ENCODE assay signal across 7 mouse cellular contexts in the genomic region with DNA sequence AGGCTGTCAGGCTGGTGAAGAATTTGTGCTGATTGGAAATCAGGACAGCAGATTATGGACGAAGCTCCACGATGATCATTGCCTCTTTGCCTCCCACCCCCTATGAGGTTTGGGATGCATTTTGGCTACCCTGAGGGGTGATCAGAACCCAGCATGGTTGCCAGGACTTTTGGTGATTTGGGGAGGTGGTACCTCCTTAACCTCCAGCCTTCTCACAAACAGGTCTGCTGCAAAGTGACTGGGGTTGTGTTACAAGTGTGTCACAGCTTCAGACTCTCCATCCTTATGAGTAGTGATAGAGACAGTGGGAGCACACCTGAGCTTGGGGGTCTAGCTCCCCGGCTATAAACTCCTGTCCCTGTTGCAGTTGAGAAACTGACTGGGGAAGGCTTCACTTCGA. TPM values are rescaled to one million over a fixed set of nuclear protein-coding genes. Genes with fewer than 3 reads are reported as not detected.
A peak's percentile ranks its signal among the peaks of the same experiment; 100 is the strongest.
DNase-seq lines count a peak whose midpoint lies in the region; ATAC-seq and TF ChIP-seq lines count a peak whose summit lies in the region.

No protein-coding gene starts in this region.

- 74% methylated on average over 4 of the region's 4 CpGs for WGBS in thymus, adult 2 months
- WGBS in heart, embryonic 14.5 days, result 15% methylated on average over 4 of the region's 4 CpGs
- WGBS in liver, embryonic 13.5 days (ENCODE audit: insufficient replicate concordance), result 41% methylated on average over 4 of the region's 4 CpGs

- H3K4me2 ChIP-seq in heart, embryonic 14.5 days (ENCODE audit: low read length), result peak overlapping the region; percentile 99
- H3K4me2 ChIP-seq in liver, embryonic 13.5 days, result peak overlapping the region; percentile 87

- TF ChIP-seq CTCF in thymus, adult 2 months (IDR thresholded peaks at IDR 0.05; ENCODE audit: borderline replicate concordance, control insufficient read depth, extremely low read depth, insufficient read depth, low read length, poor library complexity), result no peak

- peaks cover 21% of the 10 kb centered on the region for H3K4me1 ChIP-seq in thymus, adult 2 months (replicated peaks; ENCODE audit: control insufficient read depth, insufficient read depth, low read length)
- peaks cover 53 to 58% of the 10 kb centered on the region in 2 experiments for H3K4me1 ChIP-seq in heart, embryonic 14.5 days (ENCODE audit: control insufficient read depth in 2 of 2, insufficient read depth in 2 of 2, low read length in 2 of 2)
- H3K4me1 ChIP-seq in liver, embryonic 13.5 days (replicated peaks), result peaks cover 84% of the 10 kb centered on the region

- peak overlapping the region; percentile 93 for H3K4me3 ChIP-seq in thymus, adult 2 months (ENCODE audit: control insufficient read depth, insufficient read depth, low read length)
- H3K4me3 ChIP-seq in heart, embryonic 14.5 days (ENCODE audit: control insufficient read depth in 1 of 2, insufficient read depth in 1 of 2, low read depth in 1 of 2, low read length in 2 of 2), result peak overlapping the region; percentile 78 to 92
- H3K4me3 ChIP-seq in liver, embryonic 13.5 days (replicated peaks), result peak overlapping the region; percentile 76

- no peak overlapping the region for H3K27ac ChIP-seq in thymus, adult 2 months (ENCODE audit: control insufficient read depth, insufficient read depth, low read length)
- H3K27ac ChIP-seq in heart, embryonic 14.5 days (replicated peaks in 1 of 2; ENCODE audit: control insufficient read depth in 1 of 2, insufficient read depth in 1 of 2, low read depth in 2 of 2, low read length in 2 of 2), result peak overlapping the region; percentile 82 to 97
- H3K27ac ChIP-seq in liver, embryonic 13.5 days, result peak overlapping the region; percentile 77; the same call in 1 of the 2 replicates

- H3K36me3 ChIP-seq in thymus, adult 2 months (ENCODE audit: control insufficient read depth, insufficient read depth, low read length), result no peaks in the 10 kb centered on the region
- no peaks in the 10 kb centered on the region for H3K36me3 ChIP-seq in heart, embryonic 14.5 days (ENCODE audit: control insufficient read depth, insufficient read depth, low read length)
- no peaks in the 10 kb centered on the region for H3K36me3 ChIP-seq in liver, embryonic 13.5 days

- H3K9ac ChIP-seq in heart, embryonic 14.5 days (ENCODE audit: low read length), result peak overlapping the region; percentile 99
- H3K9ac ChIP-seq in liver, embryonic 13.5 days, result peak overlapping the region; percentile 81

- peaks cover 5% of the 10 kb centered on the region; the same call in 1 of the 2 replicates for H3K27me3 ChIP-seq in thymus, adult 2 months (ENCODE audit: control insufficient read depth, insufficient read depth, low read length)
- no peaks in the 10 kb centered on the region for H3K27me3 ChIP-seq in heart, embryonic 14.5 days (ENCODE audit: control insufficient read depth, insufficient read depth, low read length)
- peaks cover 34% of the 10 kb centered on the region for H3K27me3 ChIP-seq in liver, embryonic 13.5 days

- DNase-seq in thymus, adult 2 months, result no peak
- DNase-seq in thymus, postnatal 25 days, result no peak
- no peak for DNase-seq in liver, embryonic 13.5 days
- DNase-seq in embryo, embryonic 10 days (ENCODE audit: low spot score), result no peak
- DNase-seq in cerebellum, adult 8-10 months, result no peak

- no peak for TF ChIP-seq POLR2A in thymus, adult 2 months (IDR thresholded peaks at IDR 0.05; ENCODE audit: control insufficient read depth, extremely low read depth, insufficient read depth, low read length, poor library complexity)

- H3K9me3 ChIP-seq in heart, embryonic 14.5 days (ENCODE audit: control insufficient read depth, low read length), result no peaks in the 10 kb centered on the region
- H3K9me3 ChIP-seq in liver, embryonic 13.5 days (replicated peaks), result no peaks in the 10 kb centered on the region

- ATAC-seq in heart, embryonic 14.5 days (ENCODE audit: insufficient number of reproducible peaks, insufficient read depth, low FRiP score, low read depth), result no peak
- ATAC-seq in liver, embryonic 13.5 days (ENCODE audit: low read depth), result no peak
- no peak for ATAC-seq in frontal cortex, adult (ENCODE audit: low TSS enrichment)

RNA-seq across cellular contexts. Expression of a gene that starts 2.1 kb away (rescaled TPM):
- polyA plus RNA-seq in thymus, adult 2 months (2012; rRNA removed), result 35.9 and 40.3 TPM in 2 replicates
- 5.2 and 5.7 TPM in 2 replicates for polyA plus RNA-seq in heart, embryonic 14.5 days (2014; fragmentation: Nextera tagmentation; extraction: Ambion mirVana)
- 3.5 and 3.7 TPM in 2 replicates for polyA plus RNA-seq in liver, embryonic 13.5 days (2015; fragmentation: Nextera tagmentation; extraction: Ambion mirVana)
